Mouse (Mus musculus): ENCODE data around the gene Ltbp1.

Gene Ltbp1

GRCm38 (mm10) chr17:75438162-75438561 lies 432.8 kb downstream of the Ltbp1 start:
- no peak for DNase-seq (ENCODE audit: low spot score)

GRCm38 (mm10) chr17:75439062-75439461 lies 433.7 kb downstream of the Ltbp1 start:
- no peak for DNase-seq (ENCODE audit: low spot score)

GRCm38 (mm10) chr17:75440619-75441018 lies 435.3 kb downstream of the Ltbp1 start:
- no peak for DNase-seq (ENCODE audit: low spot score)

- DNase-seq (ENCODE audit: low spot score), result no peak
Measured at GRCm38 (mm10) chr17:75441260-75441830, 436.0 kb downstream of the Ltbp1 start.

All from ovary, adult 18-20 months (tissue).